Mouse (Mus musculus) limb, embryonic 12.5 days (tissue): Measurements from ENCODE around the gene Rnf166. TPM values are rescaled to one million over a fixed set of nuclear protein-coding genes. Genes with fewer than 3 reads are reported as not detected.

Experiments used
- ATAC-seq: fragments of 200-750 bp; cut with Nextera tagmentation; 2 replicates; pipeline ENCODE4 v1.8.0; 2017; ENCODE audit warnings: low read depth, moderate TSS enrichment; ENCODE audit not compliant: insufficient number of reproducible peaks, insufficient read depth, low FRiP score, low TSS enrichment
- H3K27ac ChIP-seq: fragments of 300-500 bp; sonication (generic); 2 replicates; pipeline ENCODE4 v1.5.1; 2016; ENCODE audit warnings: mild to moderate bottlenecking, moderate library complexity
- H3K27me3 ChIP-seq: fragments of 300-500 bp; sonication (generic); 2 replicates; pipeline ENCODE4 v1.6.1; 2016; ENCODE audit warnings: mild to moderate bottlenecking, moderate library complexity
- H3K36me3 ChIP-seq: fragments of 300-500 bp; sonication (generic); 2 replicates; pipeline ENCODE4 v1.6.1; 2016; ENCODE audit warnings: mild to moderate bottlenecking, moderate library complexity
- H3K4me1 ChIP-seq: fragments of 300-500 bp; sonication (generic); replicated peaks from 2 replicates; pipeline ENCODE4 v1.6.1; 2016
- H3K4me2 ChIP-seq: fragments of 300-500 bp; sonication (generic); 2 replicates; pipeline ENCODE4 v1.6.1; 2016; ENCODE audit warnings: mild to moderate bottlenecking, moderate library complexity
- H3K4me3 ChIP-seq: fragments of 300-500 bp; sonication (generic); replicated peaks from 2 replicates; pipeline ENCODE4 v1.5.1; 2016; ENCODE audit warnings: mild to moderate bottlenecking
- H3K9ac ChIP-seq: fragments of 300-500 bp; sonication (generic); replicated peaks from 2 replicates; pipeline ENCODE4 v1.6.1; 2016; ENCODE audit warnings: mild to moderate bottlenecking, moderate library complexity
- H3K9me3 ChIP-seq: fragments of 300-500 bp; sonication (generic); 2 replicates; pipeline ENCODE4 v1.6.1; 2016; ENCODE audit warnings: mild to moderate bottlenecking, moderate library complexity
- WGBS: fragments of 180-500 bp; shearing (Covaris S2); methylation state at CpG from one replicate; pipeline ENCODE4 v1.1.7; 2016; 5-methylcytosine and 5-hydroxymethylcytosine counted together
- polyA plus RNA-seq: library from polyadenylated mRNA; unstranded; fragments of >200 nt; fragmentation: Nextera tagmentation; extraction: Ambion mirVana; gene quantifications from 2 replicates; pipeline ENCODE4 v1.2.1, GENCODE M21; 2016

The Rnf166 gene
- polyA plus RNA-seq, 1 experiment from 2014 or later = 45.8 TPM

DNA sequence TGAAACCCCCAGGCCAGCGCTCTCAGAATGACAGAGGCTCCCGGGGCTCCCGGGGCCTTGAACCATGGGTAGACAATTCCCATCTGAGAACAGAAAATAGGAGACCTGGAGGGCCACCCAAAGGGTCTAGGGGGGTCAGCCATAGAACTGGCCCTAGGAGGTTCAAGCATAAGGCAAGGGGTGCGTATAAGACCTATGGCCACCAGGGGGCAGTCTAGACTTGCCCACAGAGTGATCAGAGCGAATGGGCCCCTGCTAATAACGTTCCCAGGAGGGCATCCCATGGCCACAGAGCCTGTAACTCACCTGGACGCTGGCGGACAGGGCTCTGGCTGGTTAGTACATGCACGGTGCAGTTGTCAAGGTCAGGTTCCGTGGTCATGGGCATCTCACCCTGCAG, 25.0 kb upstream of the Rnf166 start:
- H3K4me1 ChIP-seq = peaks cover 14% of the 10 kb centered on the region; the same call in 1 of the 2 replicates
- H3K4me3 ChIP-seq = no peak overlapping the region
- H3K9me3 ChIP-seq = no peaks in the 10 kb centered on the region
- WGBS = 35% methylated on average over 10 of the region's 10 CpGs
- H3K36me3 ChIP-seq = peaks cover 52% of the 10 kb centered on the region
- H3K9ac ChIP-seq = no peak overlapping the region
- H3K4me2 ChIP-seq = no peak overlapping the region
- H3K27me3 ChIP-seq = no peaks in the 10 kb centered on the region
- peak; percentile 26; the same call in 1 of the 2 replicates for ATAC-seq
- H3K27ac ChIP-seq = no peak overlapping the region

DNA sequence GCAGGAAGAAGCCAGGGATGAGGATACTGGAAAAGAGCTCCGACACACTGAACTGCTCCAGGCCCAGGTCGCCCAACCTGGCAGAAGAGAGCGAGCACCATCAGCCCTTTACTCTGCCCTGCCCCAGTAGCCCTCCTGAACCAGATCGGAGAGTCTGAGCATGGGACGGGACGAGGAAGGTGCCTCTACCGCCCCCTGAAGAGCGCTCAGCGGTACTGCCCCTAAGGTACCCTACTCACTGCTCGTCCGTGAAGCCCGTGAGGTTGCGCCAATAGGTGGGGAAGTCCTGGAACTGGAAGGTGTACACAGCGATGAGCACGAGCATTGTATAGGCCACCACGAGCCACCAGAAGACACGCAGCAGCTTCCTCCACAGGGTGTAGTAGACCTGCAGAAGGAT, 22.0 kb upstream of the Rnf166 start:
- no peaks in the 10 kb centered on the region for H3K27me3 ChIP-seq
- peaks cover 73% of the 10 kb centered on the region for H3K36me3 ChIP-seq
- peaks cover 5% of the 10 kb centered on the region; the same call in 1 of the 2 replicates for H3K4me1 ChIP-seq
- H3K4me2 ChIP-seq = no peak overlapping the region
- WGBS = 72% methylated on average over 17 of the region's 17 CpGs
- ATAC-seq = no peak
- no peak overlapping the region for H3K9ac ChIP-seq
- H3K9me3 ChIP-seq = no peaks in the 10 kb centered on the region
- H3K4me3 ChIP-seq = no peak overlapping the region
- no peak overlapping the region for H3K27ac ChIP-seq

DNA sequence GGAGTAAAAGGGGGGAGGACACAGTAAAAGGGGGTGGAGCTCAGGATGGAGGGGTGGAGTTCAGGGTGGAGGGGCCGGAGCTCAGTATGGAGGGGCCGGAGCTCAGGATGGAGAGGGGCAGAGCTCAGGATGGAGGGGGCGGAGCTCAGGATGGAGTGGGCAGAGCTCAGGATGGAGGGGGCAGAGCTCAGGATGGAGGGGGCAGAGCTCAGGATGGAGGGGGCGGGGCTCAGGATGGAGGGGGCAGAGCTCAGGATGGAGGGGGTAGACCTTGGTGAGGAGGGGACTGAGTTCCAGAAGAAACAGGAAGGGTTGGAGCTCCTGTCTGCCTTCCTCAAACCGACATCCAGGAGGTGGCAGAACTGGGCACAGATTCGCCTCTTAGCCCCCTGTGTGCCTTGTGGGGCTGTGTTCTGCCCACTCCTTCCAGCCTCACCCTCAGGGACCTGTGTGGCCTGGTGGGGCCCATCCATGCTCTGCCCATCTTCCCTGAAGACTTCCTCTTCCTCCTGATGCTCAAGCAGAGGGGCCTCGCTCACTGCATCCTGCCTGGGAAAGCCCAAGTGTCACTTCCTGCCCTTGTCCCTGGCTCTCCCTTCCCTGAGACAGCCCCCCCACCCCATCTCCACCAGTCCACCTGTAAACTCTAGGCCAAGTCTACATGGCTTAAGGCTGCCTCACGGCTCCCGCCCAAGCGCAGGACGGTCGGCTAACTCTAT, 21.3 kb upstream of the Rnf166 start:
- peaks cover 5% of the 10 kb centered on the region; the same call in 1 of the 2 replicates for H3K4me1 ChIP-seq
- H3K9me3 ChIP-seq = no peaks in the 10 kb centered on the region
- WGBS = 87% methylated on average over 12 of the region's 12 CpGs
- no peaks in the 10 kb centered on the region for H3K27me3 ChIP-seq
- no peak overlapping the region for H3K9ac ChIP-seq
- H3K4me2 ChIP-seq = no peak overlapping the region
- H3K36me3 ChIP-seq = peaks cover 81% of the 10 kb centered on the region
- no peak overlapping the region for H3K4me3 ChIP-seq
- no peak for ATAC-seq
- H3K27ac ChIP-seq = no peak overlapping the region

GRCm38 (mm10) chr8:122488387-122488786, 12.5 kb upstream of the Rnf166 start:
- Histone ChIP-seq H3K4me1 (no peaks in the 10 kb centered on the region), H3K4me3 (no peak overlapping the region), H3K36me3 (peaks cover 95% of the 10 kb centered on the region), H3K9me3 (no peaks in the 10 kb centered on the region), H3K9ac (no peak overlapping the region), H3K4me2 (no peak overlapping the region), H3K27ac (no peak overlapping the region), H3K27me3 (no peaks in the 10 kb centered on the region)
- no peak for ATAC-seq
- 95% methylated on average over 9 of the region's 9 CpGs for WGBS

GRCm38 (mm10) chr8:122484831-122485230, 9.0 kb upstream of the Rnf166 start:
- Histone ChIP-seq H3K4me2 (no peak overlapping the region), H3K9ac (no peak overlapping the region), H3K4me1 (no peaks in the 10 kb centered on the region), H3K27me3 (no peaks in the 10 kb centered on the region), H3K4me3 (no peak overlapping the region), H3K9me3 (no peaks in the 10 kb centered on the region), H3K27ac (no peak overlapping the region), H3K36me3 (peaks cover 100% of the 10 kb centered on the region)
- ATAC-seq = no peak
- 91% methylated on average over 12 of the region's 12 CpGs for WGBS

- no peaks in the 10 kb centered on the region for H3K27me3 ChIP-seq
- H3K9me3 ChIP-seq = no peaks in the 10 kb centered on the region
- no peak overlapping the region for H3K9ac ChIP-seq
- no peak overlapping the region for H3K4me2 ChIP-seq
- H3K27ac ChIP-seq = no peak overlapping the region
- ATAC-seq = no peak
- no peaks in the 10 kb centered on the region for H3K4me1 ChIP-seq
- WGBS = 97% methylated on average over 7 of the region's 7 CpGs
- no peak overlapping the region for H3K4me3 ChIP-seq
- H3K36me3 ChIP-seq = peaks cover 100% of the 10 kb centered on the region
Observed at GRCm38 (mm10) chr8:122483877-122484276, 8.0 kb upstream of the Rnf166 start.

GRCm38 (mm10) chr8:122482448-122482847, 6.6 kb upstream of the Rnf166 start:
- whole genome bisulfite sequencing = 94% methylated on average over 8 of the region's 8 CpGs
- Histone ChIP-seq H3K4me3 (no peak overlapping the region), H3K9me3 (no peaks in the 10 kb centered on the region)

GRCm38 (mm10) chr8:122474951-122475560, 808 bp downstream of the Rnf166 start:
- Histone ChIP-seq H3K9ac (peak overlapping the region; percentile 91), H3K4me2 (peak overlapping the region; percentile 90), H3K9me3 (no peaks in the 10 kb centered on the region), H3K4me1 (peaks cover 20% of the 10 kb centered on the region), H3K27ac (no peak overlapping the region), H3K4me3 (peak overlapping the region; percentile 98), H3K27me3 (no peaks in the 10 kb centered on the region), H3K36me3 (peaks cover 53% of the 10 kb centered on the region)
- ATAC-seq = no peak
- 11% methylated on average over 16 of the region's 16 CpGs for WGBS

More at GRCm38 (mm10) chr8:122482448-122482847, 6.6 kb upstream of the Rnf166 start:
- H3K4me2 ChIP-seq = no peak overlapping the region
- ATAC-seq = no peak
- H3K36me3 ChIP-seq = peaks cover 99% of the 10 kb centered on the region
- H3K27me3 ChIP-seq = no peaks in the 10 kb centered on the region
- no peak overlapping the region for H3K9ac ChIP-seq
- no peak overlapping the region for H3K27ac ChIP-seq
- no peaks in the 10 kb centered on the region for H3K4me1 ChIP-seq

DNA sequence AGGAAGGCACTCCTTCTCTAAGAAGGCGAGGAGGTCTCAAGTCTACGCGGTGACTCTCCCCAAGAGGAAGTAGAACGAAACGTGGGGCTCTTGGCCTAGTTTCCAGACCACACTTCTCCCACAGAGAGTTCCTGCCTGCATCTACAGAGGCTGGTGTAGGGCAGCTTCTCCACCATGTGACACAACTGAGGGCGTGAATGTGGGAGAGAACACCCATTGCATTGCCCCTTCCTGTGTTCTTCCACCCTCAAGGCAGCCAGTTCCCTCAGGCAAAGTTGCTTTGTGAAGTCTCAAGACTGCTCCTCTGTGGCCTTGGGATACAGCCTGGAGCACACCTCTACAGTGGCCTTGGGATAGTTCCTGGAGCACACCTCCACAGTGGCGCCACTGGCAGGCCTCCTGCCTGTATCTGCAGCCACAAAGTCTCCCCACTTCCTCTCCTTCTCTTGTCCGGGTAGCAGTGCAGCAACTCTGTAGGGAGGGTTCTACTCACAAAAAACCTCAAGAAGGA, 1.9 kb downstream of the Rnf166 start:
- H3K4me3 ChIP-seq = no peak overlapping the region
- H3K4me1 ChIP-seq = peaks cover 20% of the 10 kb centered on the region
- no peaks in the 10 kb centered on the region for H3K9me3 ChIP-seq
- no peaks in the 10 kb centered on the region for H3K27me3 ChIP-seq
- no peak overlapping the region for H3K4me2 ChIP-seq
- WGBS = 92% methylated on average over 8 of the region's 8 CpGs
- no peak overlapping the region for H3K27ac ChIP-seq
- H3K9ac ChIP-seq = 0 out of 2 replicates have a peak overlapping the region, but pooled peaks have one; percentile 24
- no peak for ATAC-seq
- peaks cover 50% of the 10 kb centered on the region for H3K36me3 ChIP-seq

DNA sequence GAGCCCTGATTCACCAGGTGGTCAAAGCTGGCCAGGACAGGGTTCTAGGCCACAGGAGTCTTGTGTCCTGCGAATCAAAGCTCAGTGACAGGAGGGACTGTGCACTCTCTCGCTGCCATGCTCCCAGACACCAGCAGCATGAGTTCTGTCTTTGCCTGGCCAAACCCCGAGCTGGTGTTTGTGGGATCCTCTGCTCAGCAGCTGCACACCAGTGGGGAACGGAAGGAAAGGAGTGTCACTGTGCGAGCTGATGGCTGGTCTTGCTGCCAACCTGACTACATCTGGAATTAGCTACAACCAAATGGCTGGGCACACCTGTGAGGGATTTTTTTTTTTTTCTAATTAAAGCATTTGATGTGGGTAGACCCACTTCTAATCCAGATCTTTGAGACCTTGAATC, 5.2 kb downstream of the Rnf166 start:
- Histone ChIP-seq H3K36me3 (peaks cover 68% of the 10 kb centered on the region), H3K4me3 (no peak overlapping the region), H3K4me2 (no peak overlapping the region), H3K27ac (no peak overlapping the region), H3K4me1 (peaks cover 12% of the 10 kb centered on the region), H3K9me3 (no peaks in the 10 kb centered on the region), H3K9ac (no peak overlapping the region), H3K27me3 (no peaks in the 10 kb centered on the region)
- WGBS = 87% methylated on average over 5 of the region's 5 CpGs
- ATAC-seq = no peak

GRCm38 (mm10) chr8:122469965-122470364, 5.9 kb downstream of the Rnf166 start:
- Histone ChIP-seq H3K4me2 (no peak overlapping the region), H3K4me1 (peaks cover 9% of the 10 kb centered on the region), H3K9ac (no peak overlapping the region), H3K9me3 (no peaks in the 10 kb centered on the region), H3K4me3 (no peak overlapping the region), H3K36me3 (peaks cover 74% of the 10 kb centered on the region), H3K27ac (no peak overlapping the region), H3K27me3 (no peaks in the 10 kb centered on the region)
- 83% methylated on average over 10 of the region's 10 CpGs for WGBS
- ATAC-seq = no peak
